Mouse (Mus musculus) activated CD4-positive, CD25-positive, alpha-beta regulatory T cell (primary cell): Measurements from ENCODE around the gene Slc35e2. TPM values are rescaled to one million over a fixed set of nuclear protein-coding genes. Genes with fewer than 3 reads are reported as not detected.

Source experiments
- polyA plus RNA-seq, 2 experiments: library from polyadenylated mRNA; unstranded; fragments of 100-300 nt; shearing (Covaris generic); gene quantifications; one replicate each; pipeline ENCODE4 v1.2.1; 2017

Slc35e2 gene
- 10 to 100 TPM in 1 of 2 experiments, 1 to 10 TPM in 1; 8.8 to 10.8 TPM for polyA plus RNA-seq

GRCm38 (mm10) chr4:155601091-155601996 is at the start of gene Slc35e2:
Slc35e2 (plus strand) TSS chr4:155601416.

GRCm38 (mm10) chr4:155561661-155562442 is 39.4 kb upstream of the Slc35e2 start, which contains the start of gene Nadk:
Nadk (plus strand) TSS chr4:155562378.

GRCm38 (mm10) chr4:155624338-155625291 is 23.4 kb downstream of the Slc35e2 start, which contains the start of gene Cdk11b:
Cdk11b (plus strand) TSS chr4:155624854.

GRCm38 (mm10) chr4:155645308-155645707 is 44.1 kb downstream of the Slc35e2 start, which contains the start of gene Gm10563:
Gm10563 (minus strand) TSS chr4:155645408.

GRCm38 (mm10) chr4:155653086-155653450 is 51.9 kb downstream of the Slc35e2 start, which contains the start of gene Mmp23:
Mmp23 (minus strand) TSS chr4:155653384.

GRCm38 (mm10) chr4:155668689-155669597 is 67.7 kb downstream of the Slc35e2 start, which contains the start of gene Mib2:
Mib2 (minus strand) TSS chr4:155669198.

Other genes starting within 250 kb of the Slc35e2 start
- 10 to 100 TPM; 29.5 to 35.9 TPM for gene Prkcz, start 240.1 kb upstream of the Slc35e2 start, polyA plus RNA-seq
- under 1 TPM; 0.13 to 0.71 TPM for gene Gabrd, start 203.3 kb upstream of the Slc35e2 start, polyA plus RNA-seq
- gene Cfap74, start 192.2 kb upstream of the Slc35e2 start, polyA plus RNA-seq: 1 to 10 TPM; 2.2 to 3.1 TPM
- under 1 TPM in 1 of 2 experiments, not detected in 1; 0.20 TPM for gene Tmem52, start 132.3 kb upstream of the Slc35e2 start, polyA plus RNA-seq
- gene Gnb1, start 110.1 kb upstream of the Slc35e2 start, polyA plus RNA-seq: 100 to 1,000 TPM; 375 to 448 TPM
- gene Nadk, start 39.0 kb upstream of the Slc35e2 start, polyA plus RNA-seq: 100 to 1,000 TPM in 1 of 2 experiments, 10 to 100 TPM in 1; 95.0 to 127 TPM
- 100 to 1,000 TPM; 107 to 146 TPM for gene Cdk11b, start 23.4 kb downstream of the Slc35e2 start, polyA plus RNA-seq
- gene Gm10563, start 44.0 kb downstream of the Slc35e2 start, polyA plus RNA-seq: not detected
- gene Mmp23, start 52.0 kb downstream of the Slc35e2 start, polyA plus RNA-seq: 1 to 10 TPM in 1 of 2 experiments, under 1 TPM in 1; 0.26 to 1.1 TPM
- gene Mib2, start 67.8 kb downstream of the Slc35e2 start, polyA plus RNA-seq: 10 to 100 TPM; 21.5 to 27.7 TPM
- 10 to 100 TPM in 1 of 2 experiments, 1 to 10 TPM in 1; 7.2 to 41.1 TPM for gene Fndc10, start 92.9 kb downstream of the Slc35e2 start, polyA plus RNA-seq
- 100 to 1,000 TPM; 177 to 184 TPM for gene Ssu72, start 103.4 kb downstream of the Slc35e2 start, polyA plus RNA-seq
- 1 to 10 TPM; 1.2 to 1.5 TPM for gene Tmem240, start 133.4 kb downstream of the Slc35e2 start, polyA plus RNA-seq
- gene Atad3a, start 159.7 kb downstream of the Slc35e2 start, polyA plus RNA-seq: 10 to 100 TPM; 45.1 to 52.5 TPM
- under 1 TPM in 1 of 2 experiments, not detected in 1; 0.25 TPM for gene Vwa1, start 173.3 kb downstream of the Slc35e2 start, polyA plus RNA-seq
- gene Tmem88b, start 184.5 kb downstream of the Slc35e2 start, polyA plus RNA-seq: under 1 TPM in 1 of 2 experiments, not detected in 1; 0.05 TPM
- gene Ankrd65, start 189.0 kb downstream of the Slc35e2 start, polyA plus RNA-seq: under 1 TPM in 1 of 2 experiments, not detected in 1; 0.66 TPM
- 100 to 1,000 TPM; 139 to 192 TPM for gene Mrpl20, start 201.5 kb downstream of the Slc35e2 start, polyA plus RNA-seq
- 100 to 1,000 TPM; 248 to 258 TPM for gene Ccnl2, start 211.1 kb downstream of the Slc35e2 start, polyA plus RNA-seq
- 100 to 1,000 TPM; 185 to 200 TPM for gene Aurkaip1, start 229.9 kb downstream of the Slc35e2 start, polyA plus RNA-seq
- 1 to 10 TPM; 1.3 to 2.7 TPM for gene Mxra8, start 238.3 kb downstream of the Slc35e2 start, polyA plus RNA-seq
- gene Dvl1, start 246.0 kb downstream of the Slc35e2 start, polyA plus RNA-seq: 10 to 100 TPM; 38.5 to 41.0 TPM